Mouse (Mus musculus): ENCODE results near the gene Tifab.
A peak's percentile ranks its signal among the peaks of the same experiment; 100 is the strongest.

DNA sequence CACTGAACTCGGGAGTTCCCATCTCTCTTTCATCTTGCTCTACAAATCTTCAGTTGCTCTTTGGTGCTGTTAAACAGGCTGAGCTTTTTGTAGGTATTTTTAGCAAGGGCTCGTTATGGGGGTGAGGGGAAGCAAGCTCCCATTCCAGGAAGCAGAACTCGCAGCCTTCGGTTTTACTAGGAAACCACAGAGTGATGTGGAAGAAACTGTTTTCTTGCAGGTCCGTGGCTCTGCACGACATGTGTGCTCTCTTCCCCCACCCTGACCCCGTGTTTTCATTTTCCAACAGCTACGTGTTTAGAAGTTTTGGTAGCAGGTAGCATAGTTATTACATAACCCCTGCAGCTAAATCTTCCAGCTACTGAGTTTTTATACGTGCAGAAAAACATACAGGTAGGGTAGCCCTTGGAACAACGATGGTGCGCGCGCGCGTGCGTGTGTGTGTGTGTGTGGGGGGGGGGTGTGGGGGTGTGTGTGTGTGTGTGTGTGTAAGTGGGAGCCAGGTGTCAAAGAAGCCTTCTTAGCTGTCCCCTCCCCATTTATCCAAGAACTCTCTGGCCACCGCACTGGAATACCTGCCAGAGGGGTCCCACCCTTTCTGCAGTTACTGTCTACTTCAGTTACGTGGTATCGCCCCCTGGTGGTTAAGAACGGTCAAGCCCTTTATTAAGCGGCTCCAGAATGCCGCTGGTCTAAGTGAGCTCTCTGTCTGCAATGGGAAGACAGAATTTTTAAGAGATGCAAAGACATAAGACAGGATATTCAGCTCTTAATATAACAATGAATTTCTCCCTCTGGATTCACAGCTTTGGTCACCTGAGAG is 27.1 kb downstream of the Tifab start:
- TF ChIP-seq CTCF (IDR thresholded peaks at IDR 0.05; ENCODE audit: control insufficient read depth, insufficient read depth, insufficient read length): peak; percentile 25
- TF ChIP-seq MAX (IDR thresholded peaks at IDR 0.05): no peak
